Mouse (Mus musculus) kidney, embryonic 14.5 days (tissue): ENCODE results near the gene Unc119b. TPM values are rescaled to one million over a fixed set of nuclear protein-coding genes. Genes with fewer than 3 reads are reported as not detected.
A peak's percentile ranks its signal among the peaks of the same experiment; 100 is the strongest.

Experiments used
- ATAC-seq: fragments of 200-750 bp; cut with Nextera tagmentation; 2 replicates; pipeline ENCODE4 v1.8.0; 2017; ENCODE audit warnings: moderate number of reproducible peaks, mild to moderate bottlenecking, moderate TSS enrichment, moderate library complexity; ENCODE audit not compliant: low FRiP score, low TSS enrichment
- H3K27ac ChIP-seq: fragments of 300-500 bp; sonication (generic); 2 replicates; pipeline ENCODE4 v1.5.1; 2014; ENCODE audit warnings: low read depth, mild to moderate bottlenecking, low read length, moderate library complexity, mixed read lengths
- H3K27me3 ChIP-seq: fragments of 300-500 bp; sonication (generic); 2 replicates; pipeline ENCODE4 v1.6.1; 2014; ENCODE audit warnings: mild to moderate bottlenecking, low read length; ENCODE audit not compliant: control insufficient read depth, insufficient read depth
- H3K36me3 ChIP-seq: fragments of 300-500 bp; sonication (generic); 2 replicates; pipeline ENCODE4 v1.6.1; 2014; ENCODE audit warnings: low read length, mixed read lengths; ENCODE audit not compliant: control insufficient read depth, insufficient read depth
- H3K4me1 ChIP-seq: fragments of 300-500 bp; sonication (generic); 2 replicates; pipeline ENCODE4 v1.6.1; 2014; ENCODE audit warnings: low read length, mixed read lengths; ENCODE audit not compliant: control insufficient read depth, insufficient read depth
- H3K4me2 ChIP-seq: fragments of 300-500 bp; sonication (generic); replicated peaks from 2 replicates; pipeline ENCODE4 v1.6.1; 2014; ENCODE audit warnings: low read depth, mild to moderate bottlenecking, low read length
- H3K4me3 ChIP-seq: fragments of 300-500 bp; sonication (generic); 2 replicates; pipeline ENCODE4 v1.5.1; 2014; ENCODE audit warnings: mild to moderate bottlenecking, low read length
- H3K9ac ChIP-seq: fragments of 300-500 bp; sonication (generic); 2 replicates; pipeline ENCODE4 v1.6.1; 2014; ENCODE audit warnings: low read depth, mild to moderate bottlenecking, low read length, moderate library complexity
- H3K9me3 ChIP-seq: fragments of 300-500 bp; sonication (generic); 2 replicates; pipeline ENCODE4 v1.6.1; 2016; ENCODE audit warnings: low read length; ENCODE audit not compliant: control insufficient read depth
- WGBS: fragments of 180-500 bp; shearing (Covaris S2); extraction: QIAGEN DNeasy Blood & Tissue Kit; methylation state at CpG from one replicate; pipeline ENCODE4 v1.1.7; 2014; 5-methylcytosine and 5-hydroxymethylcytosine counted together
- polyA plus RNA-seq: library from polyadenylated mRNA; unstranded; fragments of >200 nt; fragmentation: Nextera tagmentation; extraction: Ambion mirVana; gene quantifications from 2 replicates; pipeline ENCODE4 v1.2.1, GENCODE M21; 2014

The Unc119b gene
- polyA plus RNA-seq, 1 experiment from 2014 or later, result 50.3 TPM

DNA sequence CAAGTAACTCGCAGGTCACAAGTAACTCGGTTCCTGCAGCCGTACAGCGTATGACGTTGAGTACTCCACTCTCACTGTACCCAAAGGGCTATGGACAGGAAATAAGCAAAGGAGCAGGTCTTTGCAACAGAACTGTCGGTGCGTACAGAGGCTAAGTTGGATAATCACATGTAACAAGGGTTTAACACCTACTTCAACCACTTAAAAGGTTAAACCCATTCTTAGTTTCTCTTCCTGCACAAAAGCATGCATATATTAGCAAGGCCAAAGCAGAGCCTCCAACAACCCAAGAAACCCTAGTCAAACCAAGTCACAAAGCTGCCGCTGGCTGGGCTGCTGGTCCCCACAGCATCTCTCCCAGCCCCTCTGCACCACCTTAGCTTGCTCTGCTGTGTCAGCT, 2.3 kb downstream of the Unc119b start:
- WGBS, result 88% methylated on average over 8 of the region's 8 CpGs
- Histone ChIP-seq H3K27me3 (no peaks in the 10 kb centered on the region), H3K9ac (no peak overlapping the region), H3K27ac (no peak overlapping the region), H3K4me3 (no peak overlapping the region), H3K36me3 (peaks cover 30% of the 10 kb centered on the region), H3K4me1 (peaks cover 8% of the 10 kb centered on the region; the same call in 1 of the 2 replicates), H3K4me2 (no peak overlapping the region), H3K9me3 (no peaks in the 10 kb centered on the region)
- no peak for ATAC-seq

DNA sequence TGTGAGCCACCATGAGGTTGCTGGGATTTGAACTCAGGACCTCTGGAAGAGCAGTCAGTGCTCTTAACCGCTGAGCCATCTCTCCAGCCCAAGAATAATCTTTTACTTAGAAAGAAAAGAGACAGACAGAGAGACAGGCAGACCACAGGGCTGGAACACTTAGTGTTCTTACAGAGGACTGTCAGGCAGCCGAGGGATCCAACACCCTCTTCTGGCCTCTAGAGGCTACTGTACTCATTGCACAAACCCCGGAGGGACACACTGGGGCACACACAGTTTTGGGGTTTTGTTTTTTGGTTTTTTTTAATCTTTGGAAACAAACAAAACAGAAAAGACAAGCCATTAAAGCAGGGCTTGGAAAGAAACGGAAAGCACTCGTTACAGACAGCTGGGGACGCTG, 5.4 kb downstream of the Unc119b start:
- H3K36me3 ChIP-seq, result peaks cover 55% of the 10 kb centered on the region
- no peaks in the 10 kb centered on the region for H3K27me3 ChIP-seq
- H3K4me1 ChIP-seq, result peaks cover 21% of the 10 kb centered on the region
- no peak overlapping the region for H3K27ac ChIP-seq
- no peak overlapping the region for H3K4me2 ChIP-seq
- H3K4me3 ChIP-seq, result no peak overlapping the region
- H3K9me3 ChIP-seq, result no peaks in the 10 kb centered on the region
- WGBS, result 94% methylated on average over 6 of the region's 6 CpGs
- H3K9ac ChIP-seq, result no peak overlapping the region
- ATAC-seq, result no peak

DNA sequence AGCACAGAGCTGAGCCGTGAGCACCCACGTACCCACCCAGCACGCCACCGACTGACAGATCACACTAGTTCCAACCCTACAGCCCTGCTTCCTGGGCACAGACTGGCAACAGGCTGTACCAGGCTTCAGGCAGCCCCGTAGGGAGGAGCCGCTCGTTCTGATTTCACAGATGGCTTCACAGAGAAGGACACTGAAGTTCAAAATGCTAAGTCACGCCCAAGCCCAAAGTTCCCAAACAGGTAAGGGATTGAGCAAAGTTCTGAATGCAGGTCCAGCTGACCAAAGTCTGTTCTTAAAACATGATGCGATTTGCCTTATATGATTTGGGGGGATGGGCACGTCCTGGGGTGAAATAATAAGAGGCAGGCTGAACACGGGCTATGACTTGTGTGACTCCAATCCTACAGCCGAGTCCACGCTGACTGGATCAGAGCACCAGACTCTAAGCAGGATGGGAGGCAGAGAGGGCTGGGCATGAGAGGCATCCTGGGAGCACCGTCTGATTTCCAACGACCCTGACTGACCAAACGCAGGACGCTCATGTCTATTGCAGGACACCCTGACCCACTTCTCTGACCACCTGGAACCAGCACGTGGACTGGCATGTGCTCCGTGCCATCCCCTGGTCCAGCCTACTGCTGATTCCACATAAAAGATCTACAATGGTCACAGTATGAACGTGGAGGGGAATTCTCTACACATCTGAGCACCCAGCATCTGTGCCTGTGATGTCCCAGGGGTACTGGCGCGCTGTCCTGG, 7.2 kb downstream of the Unc119b start:
- Histone ChIP-seq H3K9me3 (no peaks in the 10 kb centered on the region), H3K9ac (0 out of 2 replicates have a peak overlapping the region, but pooled peaks have one; percentile 5), H3K4me3 (no peak overlapping the region), H3K27me3 (no peaks in the 10 kb centered on the region), H3K4me2 (no peak overlapping the region), H3K36me3 (peaks cover 65% of the 10 kb centered on the region), H3K4me1 (peaks cover 18% of the 10 kb centered on the region; the same call in 1 of the 2 replicates), H3K27ac (no peak overlapping the region)
- ATAC-seq, result no peak
- WGBS, result 83% methylated on average over 22 of the region's 22 CpGs

DNA sequence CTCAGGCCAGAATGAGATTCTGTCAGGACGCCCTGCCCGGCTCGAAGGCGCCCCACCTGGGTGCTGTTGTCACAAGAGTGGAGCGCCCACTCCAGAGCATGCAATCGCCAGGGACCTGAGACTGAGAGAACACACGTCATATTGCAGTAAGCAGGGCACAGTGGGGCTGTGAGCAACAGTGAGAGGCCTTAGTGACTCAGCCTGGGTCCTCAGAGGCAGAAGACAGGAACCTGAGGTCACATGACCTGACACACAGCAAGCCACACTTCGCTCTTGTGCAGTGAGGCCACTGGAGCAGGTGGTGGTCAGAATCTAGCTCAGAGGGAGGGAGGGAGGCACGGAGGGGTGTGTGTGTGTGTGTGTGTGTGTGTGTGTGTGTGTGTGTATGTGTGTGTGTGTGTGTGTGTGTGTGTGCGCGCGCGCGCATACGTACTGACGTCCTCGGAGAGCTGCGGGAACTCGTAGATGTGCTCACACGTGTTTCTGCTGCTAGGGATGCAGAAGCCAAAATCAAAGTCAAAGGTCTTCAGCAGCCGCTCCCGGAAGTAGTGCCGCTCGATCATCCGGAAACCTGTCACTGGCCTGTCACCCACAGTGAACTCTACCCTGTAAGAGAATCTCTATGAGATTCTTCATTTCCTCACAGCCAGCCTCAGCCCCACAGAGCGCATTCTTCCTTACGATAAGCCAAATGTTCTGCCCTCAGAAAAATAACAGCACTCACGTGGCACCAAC, 8.0 kb downstream of the Unc119b start:
- Histone ChIP-seq H3K4me2 (no peak overlapping the region), H3K27ac (no peak overlapping the region), H3K4me1 (peaks cover 15% of the 10 kb centered on the region; the same call in 1 of the 2 replicates), H3K9ac (0 out of 2 replicates have a peak overlapping the region, but pooled peaks have one; percentile 5), H3K4me3 (no peak overlapping the region), H3K27me3 (no peaks in the 10 kb centered on the region), H3K9me3 (no peaks in the 10 kb centered on the region), H3K36me3 (peaks cover 63% of the 10 kb centered on the region)
- WGBS, result 81% methylated on average over 28 of the region's 28 CpGs
- no peak for ATAC-seq

DNA sequence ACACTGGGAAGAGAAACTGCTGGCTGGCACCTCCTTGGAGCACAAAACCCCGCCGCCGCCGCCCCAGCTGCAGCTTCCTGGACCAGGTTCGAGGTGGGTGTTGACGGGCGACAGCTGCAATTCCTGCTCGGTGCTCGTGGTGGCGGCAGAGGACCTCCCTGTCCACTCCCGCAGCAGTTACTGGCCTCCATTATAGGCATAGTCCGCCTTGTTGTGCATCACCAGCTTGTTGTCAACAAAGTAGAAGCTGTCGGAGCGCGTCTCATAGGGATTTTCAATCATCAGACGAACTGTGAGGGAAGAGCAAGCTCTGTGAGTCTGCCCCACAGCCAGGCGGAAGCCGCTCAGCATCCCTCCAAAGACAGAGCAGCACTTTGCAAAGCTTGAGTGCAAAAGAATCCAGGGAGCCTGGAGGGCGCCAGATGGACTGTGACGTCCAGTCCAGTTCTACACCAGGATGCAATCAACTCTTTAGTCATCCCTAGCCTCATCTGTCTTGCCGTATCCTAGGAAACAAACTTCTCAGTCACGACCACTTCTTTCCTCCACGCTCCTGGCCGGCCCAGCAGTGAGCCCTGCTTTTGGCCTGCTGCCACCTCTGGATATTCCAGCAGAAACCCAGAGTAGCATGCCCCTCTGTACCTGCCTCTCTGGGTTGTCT, 9.4 kb downstream of the Unc119b start:
- no peak overlapping the region for H3K4me2 ChIP-seq
- H3K9ac ChIP-seq, result no peak overlapping the region
- peak; percentile 56; the same call in 1 of the 2 replicates for ATAC-seq
- peak overlapping the region; percentile 43; the same call in 1 of the 2 replicates for H3K27ac ChIP-seq
- WGBS, result 20% methylated on average over 24 of the region's 24 CpGs
- H3K36me3 ChIP-seq, result peaks cover 61% of the 10 kb centered on the region
- no peaks in the 10 kb centered on the region for H3K27me3 ChIP-seq
- no peaks in the 10 kb centered on the region for H3K9me3 ChIP-seq
- no peak overlapping the region for H3K4me3 ChIP-seq
- H3K4me1 ChIP-seq, result peaks cover 15% of the 10 kb centered on the region; the same call in 1 of the 2 replicates

DNA sequence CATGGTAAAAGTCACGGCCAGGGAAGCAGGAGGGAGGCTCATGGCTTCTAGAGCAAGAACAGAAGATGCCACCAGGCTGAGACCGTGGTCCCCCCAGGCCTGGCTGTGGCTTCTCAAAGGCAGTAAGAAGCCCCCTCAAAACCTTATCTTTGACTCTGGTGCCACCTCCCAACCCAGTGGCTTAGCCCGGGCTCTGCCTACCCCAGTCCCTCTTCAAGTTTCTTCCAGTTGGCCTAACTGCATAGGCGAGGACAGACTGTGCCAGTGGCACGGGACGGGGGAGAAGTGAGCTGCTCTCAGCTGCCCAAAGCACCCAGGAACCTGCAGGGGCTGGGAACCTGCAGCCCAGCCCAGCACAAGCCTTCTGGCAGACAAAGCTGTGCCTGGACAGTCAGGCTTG, 10.1 kb downstream of the Unc119b start:
- WGBS, result 87% methylated on average over 6 of the region's 6 CpGs
- peaks cover 55% of the 10 kb centered on the region for H3K36me3 ChIP-seq
- no peaks in the 10 kb centered on the region for H3K27me3 ChIP-seq
- H3K4me2 ChIP-seq, result no peak overlapping the region
- H3K9ac ChIP-seq, result no peak overlapping the region
- no peak for ATAC-seq
- no peaks in the 10 kb centered on the region for H3K9me3 ChIP-seq
- H3K4me3 ChIP-seq, result no peak overlapping the region
- H3K27ac ChIP-seq, result no peak overlapping the region
- H3K4me1 ChIP-seq, result peaks cover 15% of the 10 kb centered on the region; the same call in 1 of the 2 replicates

DNA sequence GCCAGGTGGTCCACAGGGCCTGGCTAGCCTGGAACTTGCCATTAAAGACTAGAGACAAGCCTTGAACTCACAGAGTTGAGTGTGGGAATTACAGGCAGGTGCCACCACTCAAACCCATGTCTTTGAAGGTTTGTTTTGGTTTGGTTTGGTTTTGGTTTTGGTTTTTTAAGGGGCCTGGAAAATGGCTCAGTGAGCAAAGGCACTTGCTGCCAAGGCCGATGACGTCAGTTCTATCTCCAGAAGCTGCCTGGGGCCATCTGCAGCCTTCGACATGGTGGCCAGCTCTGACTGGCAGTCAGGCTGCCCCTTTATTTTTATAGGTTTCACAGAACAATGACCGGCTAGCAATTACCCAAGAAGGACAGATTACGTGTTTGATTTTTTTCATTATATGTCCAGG, 13.8 kb downstream of the Unc119b start:
- no peaks in the 10 kb centered on the region for H3K9me3 ChIP-seq
- H3K4me3 ChIP-seq, result no peak overlapping the region
- H3K27ac ChIP-seq, result no peak overlapping the region
- WGBS, result 65% methylated on average over 5 of the region's 5 CpGs
- H3K4me1 ChIP-seq, result peaks cover 12% of the 10 kb centered on the region
- no peak overlapping the region for H3K9ac ChIP-seq
- H3K36me3 ChIP-seq, result peaks cover 24% of the 10 kb centered on the region
- H3K27me3 ChIP-seq, result no peaks in the 10 kb centered on the region
- no peak for ATAC-seq
- no peak overlapping the region for H3K4me2 ChIP-seq

DNA sequence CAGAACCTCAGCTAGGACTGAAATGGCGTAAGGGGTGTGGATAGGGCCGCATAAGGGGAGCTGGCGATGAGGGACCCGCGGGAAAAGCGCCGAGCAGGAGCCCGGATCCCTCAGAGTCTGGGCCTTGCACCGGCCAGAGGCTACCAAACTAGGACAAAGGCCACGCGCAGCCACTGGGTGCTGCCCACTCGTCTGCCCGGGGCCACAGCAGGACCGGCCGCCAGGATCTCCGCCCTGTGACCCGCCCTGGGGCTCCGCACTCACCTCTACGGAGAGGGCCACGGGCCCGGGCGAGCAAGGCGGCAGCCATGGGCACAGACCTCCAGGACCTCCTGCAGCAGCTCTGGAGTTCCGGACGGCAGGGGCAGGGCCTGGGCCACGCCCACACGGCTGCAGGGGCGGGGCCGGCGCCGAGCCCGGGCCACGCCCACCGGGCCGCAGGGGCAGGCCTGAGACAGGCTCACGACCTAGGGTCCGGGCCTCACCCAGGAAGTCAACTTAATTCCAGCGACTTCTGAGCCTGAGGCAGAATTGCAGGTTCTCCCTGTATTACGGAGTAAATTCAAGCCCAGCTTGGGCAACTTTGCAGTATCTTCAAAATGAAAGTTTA, 15.7 kb downstream of the Unc119b start, which contains the start of gene Acads:
Gene Acads, minus strand, starts transcription at position 386 of the 610 bp plus-strand sequence.
- Histone ChIP-seq H3K36me3 (peaks cover 14% of the 10 kb centered on the region), H3K27me3 (no peaks in the 10 kb centered on the region), H3K4me1 (peaks cover 4% of the 10 kb centered on the region; the same call in 1 of the 2 replicates), H3K4me2 (peak within 1 kb of the TSS; percentile 73), H3K4me3 (peak within 1 kb of the TSS; percentile 86), H3K9me3 (no peaks in the 10 kb centered on the region), H3K9ac (peak within 1 kb of the TSS; percentile 82), H3K27ac (peak within 1 kb of the TSS; percentile 77)
- under 1% methylated on average over 39 of the region's 39 CpGs for WGBS
- peak; percentile 90 for ATAC-seq
